Mouse (Mus musculus) frontal cortex, adult 2 months (tissue): ENCODE results near the gene Ndufaf2. TPM values are rescaled to one million over a fixed set of nuclear protein-coding genes. Genes with fewer than 3 reads are reported as not detected.

Experiments
- DNase-seq, 2 experiments: peaks; one replicate each; pipeline ENCODE4 v3.0.0; 2022; ENCODE audit warnings: low spot score in 1 of 2; ENCODE audit errors: extremely low spot score in 1 of 2
- polyA plus RNA-seq: library from polyadenylated mRNA; depleted of rRNA; stranded (reverse); fragments of >200 nt; gene quantifications from 2 replicates; pipeline ENCODE4 v1.2.3, GENCODE M21; 2012

Ndufaf2 gene
- polyA plus RNA-seq, 1 experiment: 38.6 TPM

DNA sequence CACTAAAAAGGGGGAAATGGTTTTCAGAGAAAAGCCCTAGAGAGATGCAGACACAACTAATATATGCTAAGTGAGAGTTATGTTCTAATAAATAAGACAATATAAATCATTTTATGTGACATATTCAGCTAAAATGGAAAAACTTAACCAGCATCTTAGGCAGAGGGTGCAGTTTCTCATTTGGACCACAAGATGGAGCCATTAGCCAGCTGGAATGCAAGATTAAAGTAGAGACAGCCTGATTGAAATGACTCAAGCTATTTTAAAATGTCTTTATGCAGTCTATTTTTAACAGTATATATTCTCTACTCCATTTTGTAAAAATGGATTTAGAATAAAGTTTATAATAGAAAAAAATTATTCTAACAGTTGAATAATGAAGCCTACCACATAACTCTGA, 6.6 kb downstream of the Ndufaf2 start:
- DNase-seq: no peak

- DNase-seq: no peak
Measured at GRCm38 (mm10) chr13:108144086-108144485, 14.3 kb downstream of the Ndufaf2 start.

DNA sequence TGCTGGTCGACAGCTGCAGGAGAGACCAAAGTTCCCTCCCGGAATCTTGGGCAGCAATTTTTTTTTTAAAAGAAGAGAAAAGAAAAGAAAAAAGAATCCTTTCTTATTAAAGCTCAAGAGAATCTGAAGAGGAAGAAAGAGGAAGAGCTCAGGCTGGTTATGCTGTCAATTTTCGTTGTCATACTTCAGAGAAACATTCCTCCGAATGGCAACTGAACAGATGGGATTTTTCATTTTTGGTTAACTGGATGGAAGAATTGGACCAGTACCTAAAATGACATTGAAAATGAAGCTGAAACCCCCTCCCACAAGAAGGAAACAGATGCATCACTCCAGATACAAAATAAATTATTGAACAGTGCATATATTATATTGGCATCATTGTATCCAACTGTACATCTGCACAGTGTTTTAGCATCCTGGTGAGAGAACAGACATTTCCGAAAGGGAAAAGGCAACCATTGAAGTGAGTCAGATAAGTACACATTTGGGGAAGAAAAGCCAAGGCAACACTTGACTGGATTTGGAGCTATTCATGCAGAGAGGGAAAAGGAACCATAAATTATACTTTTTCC, 19.9 kb downstream of the Ndufaf2 start:
- no peak for DNase-seq

DNA sequence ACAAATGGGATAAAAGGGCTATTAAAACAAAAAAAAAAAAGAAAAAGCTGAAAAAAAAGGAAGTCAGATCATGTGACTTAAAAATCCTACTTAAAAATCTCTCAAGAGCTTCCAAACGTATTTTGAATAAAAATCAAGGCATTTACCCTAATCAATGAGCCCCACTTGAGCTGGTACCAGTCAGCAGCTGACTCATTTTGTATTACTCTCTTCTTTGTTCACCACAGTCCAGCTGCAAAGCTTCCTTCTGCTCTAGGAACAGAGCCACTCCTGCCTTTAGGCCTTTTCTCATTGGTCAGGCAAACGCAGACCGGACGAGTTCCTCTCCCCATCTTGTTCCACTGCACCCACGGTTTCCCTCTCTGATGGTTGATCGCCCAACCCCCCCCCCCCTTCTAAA, 22.8 kb downstream of the Ndufaf2 start:
- no peak for DNase-seq

GRCm38 (mm10) chr13:108132031-108132819, 26.2 kb downstream of the Ndufaf2 start:
- no peak for DNase-seq

GRCm38 (mm10) chr13:108130737-108131136, 27.7 kb downstream of the Ndufaf2 start:
- DNase-seq: peak; percentile 60 to 65

DNA sequence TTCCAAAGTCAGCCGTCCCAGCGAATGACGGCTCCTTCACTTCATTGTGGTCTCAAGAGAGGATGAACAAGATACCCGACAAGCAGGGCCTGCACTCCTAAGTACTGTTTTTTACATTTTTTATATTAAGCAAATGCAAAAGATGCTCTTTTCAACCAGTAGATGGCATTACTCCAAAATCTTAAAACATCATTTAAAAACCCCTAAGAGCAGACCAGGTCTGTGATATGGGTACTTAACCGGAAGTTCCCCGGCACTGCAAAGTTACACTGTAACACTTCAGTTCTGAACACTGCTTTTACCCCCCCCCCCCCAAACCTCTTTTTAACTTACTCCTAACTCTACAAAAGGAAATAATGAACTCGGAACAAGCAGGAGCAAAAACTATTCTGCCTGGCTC, 29.4 kb downstream of the Ndufaf2 start:
- DNase-seq: no peak

GRCm38 (mm10) chr13:108127883-108128282, 30.5 kb downstream of the Ndufaf2 start:
- no peak for DNase-seq

GRCm38 (mm10) chr13:108127130-108127529, 31.3 kb downstream of the Ndufaf2 start:
- DNase-seq: peak in 1 of 2 experiments; percentile 38

DNA sequence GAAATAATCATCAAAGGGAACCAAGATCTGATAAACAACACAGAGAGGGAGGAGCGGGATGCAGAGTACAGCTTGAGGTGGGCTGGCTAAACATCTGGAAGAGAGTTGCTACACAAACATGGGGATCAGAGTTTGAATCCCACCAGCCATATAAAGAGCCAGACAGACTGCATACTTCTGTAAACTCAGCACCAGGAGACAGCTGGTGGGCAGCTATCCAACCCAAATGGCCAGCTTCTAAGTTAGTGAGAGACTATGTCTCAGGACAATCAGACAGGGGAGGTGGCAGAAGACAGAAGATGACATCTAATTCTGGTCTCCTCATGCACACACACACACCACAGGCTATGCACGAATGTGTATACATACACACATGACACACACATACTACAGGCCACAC, 32.2 kb downstream of the Ndufaf2 start:
- DNase-seq: no peak

- no peak for DNase-seq
Measured at GRCm38 (mm10) chr13:108124096-108124495, 34.3 kb downstream of the Ndufaf2 start.

DNA sequence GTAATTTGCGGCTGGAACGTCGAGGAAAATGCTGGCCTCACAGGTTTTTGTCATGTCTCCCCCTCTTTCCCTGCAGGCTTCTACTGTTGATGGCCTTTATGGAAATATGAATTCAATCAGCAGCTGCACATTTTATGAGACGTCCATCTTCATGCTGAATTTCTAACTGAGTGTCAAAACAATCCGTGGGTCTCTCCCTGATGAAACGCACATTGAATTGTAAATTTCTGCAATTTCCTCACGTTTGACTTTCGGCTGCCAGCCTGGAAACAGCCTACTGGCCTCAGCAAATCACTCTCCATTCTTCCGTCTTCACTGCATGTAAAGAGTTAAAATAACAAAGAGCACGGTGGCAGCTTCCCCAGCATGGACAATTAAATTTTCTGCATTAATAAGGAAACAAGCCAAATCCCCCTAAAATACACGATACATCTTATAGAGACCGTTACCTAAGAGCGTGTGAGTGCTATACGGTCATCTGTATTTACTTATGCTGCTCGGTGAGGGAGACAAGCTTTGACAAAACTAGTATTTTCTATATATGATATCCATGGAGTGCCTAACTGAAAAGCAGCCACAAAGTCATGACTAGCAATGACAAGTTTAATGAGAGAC, 35.2 kb downstream of the Ndufaf2 start:
- no peak for DNase-seq

- no peak for DNase-seq
Measured at GRCm38 (mm10) chr13:108119411-108120310, 38.8 kb downstream of the Ndufaf2 start.

DNA sequence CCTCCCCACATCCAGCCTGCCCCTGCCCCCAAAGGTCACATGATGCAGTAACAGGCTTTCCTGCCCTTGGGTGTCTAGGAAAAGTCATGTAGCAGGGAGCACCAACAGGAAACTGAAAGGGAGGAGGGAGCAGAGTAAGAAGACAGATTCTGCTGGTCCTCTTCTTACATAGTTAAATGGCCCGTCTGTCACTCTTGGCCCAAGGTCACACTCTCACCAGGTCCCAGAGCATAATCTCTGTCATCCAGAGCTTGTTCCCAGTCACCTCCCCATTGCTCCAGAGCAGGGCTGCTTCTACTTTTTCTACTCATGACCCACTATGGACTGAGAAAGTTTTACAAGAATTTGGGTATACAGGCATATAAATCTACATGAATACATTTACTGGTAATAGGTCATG, 40.2 kb downstream of the Ndufaf2 start:
- no peak for DNase-seq

GRCm38 (mm10) chr13:108117654-108118053, 40.8 kb downstream of the Ndufaf2 start:
- DNase-seq: no peak

GRCm38 (mm10) chr13:108114257-108114656, 44.2 kb downstream of the Ndufaf2 start:
- no peak for DNase-seq

DNA sequence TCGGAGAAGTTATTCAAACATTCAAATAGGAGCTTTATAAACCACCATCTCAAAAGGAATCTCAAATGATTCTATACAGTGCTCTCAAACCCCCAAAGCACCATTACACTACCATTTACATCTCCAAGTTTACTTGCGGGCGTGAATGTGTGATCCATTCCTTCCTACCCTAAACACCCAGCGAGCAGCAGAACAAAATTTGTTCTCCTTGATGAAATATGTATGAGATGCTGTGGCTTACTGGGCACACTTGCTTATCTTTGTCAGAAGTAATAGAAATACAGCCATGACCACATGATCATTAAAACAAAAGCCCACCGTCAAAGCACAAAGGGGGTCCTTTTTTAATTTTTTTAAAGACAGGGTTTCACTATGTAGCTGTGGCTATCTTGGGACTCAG, 44.9 kb downstream of the Ndufaf2 start:
- DNase-seq: no peak

- no peak for DNase-seq
Measured at GRCm38 (mm10) chr13:108110929-108111328, 47.5 kb downstream of the Ndufaf2 start.

DNA sequence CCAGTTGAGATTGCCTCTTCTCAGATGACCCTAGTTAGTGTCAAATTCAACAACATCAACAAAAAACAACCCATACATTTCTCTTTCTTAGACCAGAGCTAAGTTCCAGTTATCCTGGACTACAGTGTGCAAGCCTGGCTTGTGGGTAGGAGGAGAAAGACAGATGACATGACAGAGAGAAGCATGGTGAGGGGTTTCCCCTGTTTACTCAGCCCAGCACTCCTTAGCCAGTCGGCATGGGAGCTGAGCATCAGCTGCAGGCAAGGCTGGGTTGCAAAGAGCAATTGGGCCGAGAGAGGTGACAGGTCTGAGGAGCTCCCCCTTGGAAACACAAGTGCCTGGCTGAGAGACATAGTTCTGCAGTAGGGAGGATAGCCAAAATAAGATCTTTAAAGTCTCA, 57.7 kb downstream of the Ndufaf2 start:
- no peak for DNase-seq

DNA sequence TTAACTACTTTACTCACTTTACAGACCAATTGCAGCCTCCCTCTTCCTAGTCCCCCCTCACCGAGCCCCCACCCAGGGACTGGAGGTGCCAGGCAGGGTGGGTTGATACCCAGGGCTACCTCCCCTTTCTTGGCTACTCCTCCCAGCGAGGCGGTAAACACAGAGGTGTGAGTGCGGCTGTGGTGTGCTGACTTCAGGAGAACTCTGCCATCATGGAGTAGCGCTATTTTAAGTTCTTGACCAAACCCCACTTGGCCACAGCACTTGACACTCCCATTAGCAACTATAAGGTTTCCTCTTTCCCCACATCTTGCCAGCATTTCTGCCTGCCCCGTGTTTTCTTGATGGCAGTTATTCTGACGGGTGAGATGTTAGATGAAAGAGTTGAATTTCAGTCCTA, 62.0 kb downstream of the Ndufaf2 start:
- no peak for DNase-seq

GRCm38 (mm10) chr13:108095617-108096016, 62.8 kb downstream of the Ndufaf2 start:
- DNase-seq: peak in 1 of 2 experiments; percentile 49
